Mouse (Mus musculus) spleen, embryonic (tissue): Measurements from ENCODE around the gene Eml4.

Source experiments
- CTCF ChIA-PET: fragments of 350-600 bp; sonication (Branson Sonifier 250); formaldehyde crosslinking; loops from one replicate; lab custom pipeline; 2022; lab: Charles Lee

Eml4 gene

GRCm38 (mm10) chr17:83482817-83483536 lies 132.2 kb downstream of the Eml4 start:
- CTCF ChIA-PET: interaction anchor here (0.6 kb wide), 1 partner anchor 76 kb away, joined by 5 read pairs; no protein-coding TSS in a partner anchor

DNA sequence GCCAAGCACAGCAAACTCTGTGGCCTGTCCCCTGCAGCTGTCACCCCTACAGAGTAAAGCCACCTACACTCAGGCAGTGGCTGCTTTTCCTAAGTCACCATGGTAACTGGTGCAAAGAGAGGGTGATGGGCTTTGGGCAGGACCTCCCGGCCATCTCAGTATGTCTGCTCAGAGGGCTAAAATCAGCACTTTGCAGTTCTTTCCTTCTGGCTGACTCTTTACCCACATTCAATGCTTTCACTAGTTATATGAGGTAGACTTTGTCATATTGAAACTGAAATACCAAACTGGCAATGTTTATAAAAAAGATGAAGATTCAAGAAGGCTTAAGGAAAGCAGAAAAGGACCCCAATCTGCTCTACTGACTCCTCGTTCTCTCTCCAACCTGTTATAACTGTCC lies 133.1 kb downstream of the Eml4 start:
- CTCF ChIA-PET: no interaction called here

DNA sequence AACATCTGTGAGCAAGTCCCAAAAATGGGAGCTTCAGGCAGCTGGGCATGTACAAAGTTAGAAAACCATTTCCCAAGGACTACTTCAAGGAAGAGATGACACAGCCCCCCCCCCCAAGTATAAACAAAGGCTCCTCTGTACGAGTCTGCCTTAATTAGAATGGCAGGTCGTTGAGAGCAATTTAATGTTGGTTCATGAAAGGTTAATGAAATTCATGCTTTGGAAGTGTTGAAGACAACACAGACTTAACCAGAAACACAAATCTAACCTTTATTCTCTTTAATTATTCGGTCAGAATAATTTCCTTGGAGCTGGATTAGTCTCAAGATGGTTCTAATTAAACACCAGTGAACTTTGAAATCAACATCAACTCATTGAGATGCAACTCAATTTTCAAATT lies 137.0 kb downstream of the Eml4 start:
- CTCF ChIA-PET: interaction anchor here (0.6 kb wide), 1 partner anchor 11 kb away, joined by 8 read pairs; no protein-coding TSS in a partner anchor

DNA sequence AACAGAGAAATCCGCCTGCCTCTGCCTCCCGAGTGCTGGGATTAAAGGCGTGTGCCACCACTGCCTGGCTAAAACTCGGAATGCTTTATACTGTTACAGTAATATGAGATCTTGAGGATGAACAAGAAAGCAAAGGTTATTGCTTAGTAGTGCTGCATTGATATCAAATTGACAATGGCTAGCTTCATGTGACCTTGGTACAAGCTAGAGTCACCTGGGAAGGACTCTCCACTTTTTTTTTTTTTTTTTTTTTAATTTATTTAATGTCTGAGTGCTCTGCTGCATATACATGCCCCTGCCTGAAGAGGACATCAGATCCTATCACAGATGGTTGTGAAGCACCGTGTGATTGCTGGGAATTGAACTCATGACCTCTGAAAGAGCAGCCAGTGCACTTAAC lies 148.2 kb downstream of the Eml4 start:
- CTCF ChIA-PET: interaction anchor here (0.9 kb wide), 1 partner anchor 11 kb away, joined by 8 read pairs; no protein-coding TSS in a partner anchor

- CTCF ChIA-PET: no interaction called here
Measured at GRCm38 (mm10) chr17:83499692-83500091, 149.0 kb downstream of the Eml4 start.

GRCm38 (mm10) chr17:83503693-83504092 lies 153.0 kb downstream of the Eml4 start:
- CTCF ChIA-PET: no interaction called here

- CTCF ChIA-PET: interaction anchor here (0.6 kb wide), 1 partner anchor 38 kb away, joined by 3 read pairs; no protein-coding TSS in a partner anchor
Measured at GRCm38 (mm10) chr17:83512130-83512529, 161.4 kb downstream of the Eml4 start.

DNA sequence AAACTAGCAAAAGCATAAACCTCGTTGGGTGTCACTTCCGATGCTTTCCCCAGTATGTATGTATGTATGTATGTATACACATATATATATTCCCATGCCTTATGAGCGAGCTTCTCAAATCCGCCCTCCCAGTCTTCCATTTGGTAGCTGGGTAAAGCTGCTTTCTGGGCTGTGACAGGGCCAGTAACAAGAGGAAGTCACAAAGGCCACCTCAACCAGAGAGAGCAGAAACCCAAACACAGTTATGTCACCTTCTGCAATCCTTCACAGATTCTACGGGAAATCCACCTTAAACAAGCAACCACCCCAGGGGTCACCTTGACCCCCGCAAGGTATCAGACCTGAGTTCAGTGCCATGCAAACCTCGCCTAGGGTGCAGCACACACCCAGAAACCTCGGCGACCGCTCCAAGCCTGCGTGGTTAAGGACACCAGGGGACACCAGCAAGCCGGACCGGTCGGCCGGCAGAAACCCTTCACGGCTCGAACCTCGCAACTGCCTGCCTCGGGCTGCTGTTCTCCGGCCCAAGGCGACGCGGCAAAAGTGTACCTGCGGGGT lies 163.0 kb downstream of the Eml4 start:
- CTCF ChIA-PET: no interaction called here

DNA sequence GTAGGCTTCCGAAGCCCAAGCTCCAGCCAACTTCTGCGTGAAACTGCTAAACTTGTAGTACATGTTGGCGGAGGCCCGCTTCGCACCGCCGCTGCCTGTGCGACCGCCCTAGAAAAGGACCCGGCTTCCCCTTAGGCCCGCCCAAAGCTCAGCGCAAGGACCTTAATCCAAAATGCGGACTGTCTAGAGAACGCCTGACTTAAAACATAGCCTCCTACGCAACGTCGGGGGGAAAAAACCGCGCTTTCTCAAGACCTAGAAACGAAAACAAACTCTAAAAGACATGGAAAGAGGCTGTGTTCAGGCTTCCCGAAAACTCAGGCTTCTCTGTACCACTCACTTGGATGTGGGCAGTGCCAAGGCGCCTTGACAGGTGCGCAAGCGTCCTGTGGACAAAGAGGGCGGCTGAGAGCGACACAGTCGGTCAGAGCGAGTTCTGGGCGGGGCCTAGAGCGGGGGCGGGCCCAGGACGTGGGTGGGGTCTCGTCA lies 163.5 kb downstream of the Eml4 start:
- CTCF ChIA-PET: no interaction called here

GRCm38 (mm10) chr17:83517280-83518015 lies 166.7 kb downstream of the Eml4 start, which contains the start of gene Cox7a2l:
Gene Cox7a2l (minus strand): TSS chr17:83517330.
- CTCF ChIA-PET: no interaction called here

- CTCF ChIA-PET: no interaction called here
Measured at GRCm38 (mm10) chr17:83521881-83522280, 171.2 kb downstream of the Eml4 start.

DNA sequence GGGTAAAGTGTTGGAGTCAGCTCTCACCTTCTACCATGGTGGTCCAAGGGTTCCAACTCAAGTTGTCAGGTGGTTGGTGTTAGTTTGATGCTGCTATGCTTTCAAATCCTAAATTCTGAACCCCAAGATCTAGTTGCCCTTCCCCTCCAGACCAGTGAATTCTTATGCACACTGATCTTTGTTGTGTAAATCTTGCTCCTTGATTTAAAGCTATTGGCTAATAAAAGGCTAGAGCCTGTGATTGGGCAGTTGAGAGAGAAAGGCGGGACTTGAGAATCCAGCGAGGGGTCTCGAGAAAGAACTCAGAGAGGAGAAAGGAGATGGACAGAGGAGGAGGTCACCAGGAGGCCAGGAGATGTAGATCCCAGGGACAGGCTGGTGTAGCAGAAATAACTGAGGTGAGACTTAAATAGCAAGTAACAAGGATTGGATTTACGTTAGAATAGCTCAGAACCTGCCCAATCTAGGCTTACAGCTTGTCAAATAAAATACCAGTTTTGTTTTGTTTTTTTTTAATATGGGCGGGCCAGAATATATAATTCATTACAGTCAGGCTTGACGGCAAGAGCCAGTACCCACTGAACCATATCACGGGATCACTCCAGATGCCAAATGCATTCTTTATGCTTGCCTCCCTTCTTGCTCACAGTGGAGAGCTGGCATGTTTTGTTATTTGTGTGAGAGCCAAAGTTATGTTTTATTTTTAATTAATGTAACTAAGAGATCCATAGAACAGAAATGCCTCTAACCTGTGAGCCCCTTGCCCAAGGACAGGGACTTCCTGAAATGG lies 172.1 kb downstream of the Eml4 start:
- CTCF ChIA-PET: no interaction called here

GRCm38 (mm10) chr17:83524753-83525152 lies 174.0 kb downstream of the Eml4 start:
- CTCF ChIA-PET: no interaction called here

GRCm38 (mm10) chr17:83525596-83525995 lies 174.9 kb downstream of the Eml4 start:
- CTCF ChIA-PET: no interaction called here

DNA sequence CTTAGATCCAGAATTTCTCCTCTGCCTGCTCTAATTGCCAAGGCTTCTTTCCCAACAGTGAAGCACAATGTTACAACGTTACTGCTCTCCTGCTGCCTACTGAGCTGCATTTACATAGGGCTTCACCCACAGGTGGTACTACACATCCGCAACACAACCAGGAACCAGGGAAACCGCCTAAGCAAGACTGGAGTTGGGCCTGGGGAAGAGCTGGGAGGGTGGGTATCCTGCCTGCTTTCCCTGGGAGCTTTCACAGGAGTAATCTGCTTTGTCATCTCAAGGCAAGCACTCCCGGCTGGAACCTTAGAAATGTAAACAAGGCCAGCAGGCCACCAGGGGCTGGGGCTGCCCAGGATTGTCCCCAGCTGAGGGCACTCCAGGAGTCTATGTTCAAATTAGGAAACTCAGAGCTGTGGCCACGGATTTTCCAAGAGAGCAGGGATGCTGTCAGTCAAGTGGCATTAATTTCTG lies 175.4 kb downstream of the Eml4 start:
- CTCF ChIA-PET: no interaction called here

GRCm38 (mm10) chr17:83526624-83527532 lies 176.1 kb downstream of the Eml4 start:
- CTCF ChIA-PET: interaction anchor here (0.6 kb wide), 1 partner anchor 11 kb away, joined by 3 read pairs; no protein-coding TSS in a partner anchor

DNA sequence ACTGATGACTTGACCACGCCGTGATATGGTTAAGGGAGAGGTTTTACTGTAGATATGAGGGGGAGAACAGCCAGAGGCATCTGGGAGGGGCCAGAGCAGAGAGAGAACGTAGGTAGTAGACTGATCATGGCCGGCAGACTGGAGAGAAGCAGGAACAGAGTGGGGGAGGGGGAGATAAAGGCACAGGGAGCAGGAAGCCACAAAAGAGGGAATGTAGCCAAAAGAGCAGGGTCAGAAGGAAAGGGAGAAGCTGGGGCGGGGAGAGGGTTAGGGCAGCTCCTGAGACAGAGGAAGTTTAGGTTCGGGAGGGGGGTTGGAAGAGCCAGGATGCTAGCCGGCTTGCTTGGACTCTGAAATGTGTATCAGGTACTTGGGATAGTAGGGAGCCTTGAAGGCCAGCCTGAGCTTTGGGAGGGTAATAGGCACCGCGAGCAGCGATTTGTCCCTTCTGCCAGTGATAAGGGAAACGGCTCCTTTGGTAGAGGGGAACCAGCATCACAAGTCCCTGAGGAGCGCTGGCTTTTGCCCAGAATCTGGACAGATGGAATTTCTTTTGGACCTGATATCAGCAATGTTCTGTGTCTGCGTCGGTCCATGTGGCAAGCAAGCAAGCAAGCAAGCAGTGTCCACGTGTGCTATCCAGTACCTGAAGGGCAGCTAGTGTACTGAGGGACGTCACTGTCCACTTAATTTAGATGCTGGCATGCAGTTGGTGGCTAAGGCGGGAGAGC lies 177.1 kb downstream of the Eml4 start:
- CTCF ChIA-PET: interaction anchor here (0.5 to 0.6 kb wide), 2 partner anchors 12 to 533 kb away, joined by 3 to 12 read pairs; no protein-coding TSS in a partner anchor
